Mouse (Mus musculus): ENCODE measurements around the gene Inip. TPM values are rescaled to one million over a fixed set of nuclear protein-coding genes. Genes with fewer than 3 reads are reported as not detected.

The Inip gene
- polyA plus RNA-seq, 1 experiment from 2014 or later: 41.4 TPM

DNA sequence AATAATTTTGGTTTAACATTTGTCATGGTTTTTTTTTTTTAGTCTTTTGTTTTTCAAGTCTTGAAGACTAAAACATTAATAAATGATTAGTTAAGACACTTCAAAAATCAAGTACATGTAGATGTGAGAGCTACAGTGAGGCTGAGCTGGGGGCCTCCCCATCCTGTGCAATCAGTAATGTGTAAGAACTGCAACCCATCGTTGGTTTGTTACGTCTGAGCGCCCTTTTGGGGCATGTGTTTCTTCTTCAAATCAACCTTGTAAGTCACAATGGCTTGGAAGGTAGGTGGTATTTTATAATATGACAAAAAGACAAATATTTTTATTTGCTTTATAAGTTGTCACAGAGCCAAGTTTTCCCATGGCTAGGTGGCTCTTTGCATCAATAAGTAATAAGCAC lies 79.6 kb downstream of the Inip start:
- no peak overlapping the region for H3K4me3 ChIP-seq (replicated peaks; ENCODE audit: low read length)
- WGBS: 82% methylated on average over 3 of the region's 3 CpGs
- no peaks in the 10 kb centered on the region for H3K36me3 ChIP-seq (ENCODE audit: control insufficient read depth, insufficient read depth, low read length)
- ATAC-seq (ENCODE audit: insufficient read depth, low FRiP score): no peak
- peaks cover 3% of the 10 kb centered on the region; the same call in 1 of the 2 replicates for H3K4me1 ChIP-seq (ENCODE audit: control insufficient read depth, insufficient read depth, low read length)
- H3K27ac ChIP-seq (ENCODE audit: low read length): no peak overlapping the region
- no peak overlapping the region for H3K9ac ChIP-seq (ENCODE audit: low read length)
- no peaks in the 10 kb centered on the region for H3K9me3 ChIP-seq (replicated peaks; ENCODE audit: control insufficient read depth, low read length)
- no peaks in the 10 kb centered on the region for H3K27me3 ChIP-seq (ENCODE audit: control insufficient read depth, insufficient read depth, low read length)
- no peak overlapping the region for H3K4me2 ChIP-seq (ENCODE audit: low read depth, low read length)

Other genes with a start within 250 kb of the Inip start
- 31.8 and 33.8 TPM in 2 replicates for gene Hsdl2, start 220.0 kb downstream of the Inip start, polyA plus RNA-seq (2015; fragmentation: Nextera tagmentation; extraction: Ambion mirVana)
- 13.0 and 13.1 TPM in 2 replicates for gene E130308A19Rik, start 175.4 kb downstream of the Inip start, polyA plus RNA-seq (2015; fragmentation: Nextera tagmentation; extraction: Ambion mirVana)
- gene Snx30, start 4.3 kb upstream of the Inip start, polyA plus RNA-seq (2015; fragmentation: Nextera tagmentation; extraction: Ambion mirVana): 4.1 and 4.9 TPM in 2 replicates
- gene Slc46a2, start 113.5 kb upstream of the Inip start, polyA plus RNA-seq (2015; fragmentation: Nextera tagmentation; extraction: Ambion mirVana): 0.14 and 0.22 TPM in 2 replicates
- not detected in 2 replicates for gene Mup4, start 159.1 kb upstream of the Inip start, polyA plus RNA-seq (2015; fragmentation: Nextera tagmentation; extraction: Ambion mirVana)
- not detected in 2 replicates for gene Mup6, start 162.7 kb upstream of the Inip start, polyA plus RNA-seq (2015; fragmentation: Nextera tagmentation; extraction: Ambion mirVana)

Measured in stomach, embryonic 16.5 days (tissue).